Mouse (Mus musculus): ENCODE measurements at regions not wholly inside any gene's neighbourhood (a gene's known extent, or its start where the extent isn't known, plus 50 kb on each side); places are given as distances from the start of the nearest gene placed in this dataset.

GRCm38 (mm10) chr4:31827266-31827665 lies 136.6 kb upstream of the Map3k7 start:
- 76% methylated on average over 7 of the region's 7 CpGs for WGBS
- Histone ChIP-seq H3K4me1 (ENCODE audit: control insufficient read depth, insufficient read depth, low read length) (peaks cover 17% of the 10 kb centered on the region), H3K9me3 (ENCODE audit: control insufficient read depth, low read length) (no peaks in the 10 kb centered on the region), H3K36me3 (ENCODE audit: control insufficient read depth, insufficient read depth, low read length) (no peaks in the 10 kb centered on the region), H3K4me3 (replicated peaks; ENCODE audit: low read depth, low read length) (no peak overlapping the region), H3K27me3 (ENCODE audit: control insufficient read depth, insufficient read depth, low read length) (no peaks in the 10 kb centered on the region), H3K9ac (replicated peaks; ENCODE audit: low read length) (no peak overlapping the region), H3K4me2 (ENCODE audit: low read length) (no peak overlapping the region), H3K27ac (replicated peaks; ENCODE audit: low read depth, low read length) (no peak overlapping the region)
- ATAC-seq (ENCODE audit: low FRiP score, low TSS enrichment) (no peak), DNase-seq (no peak)

GRCm38 (mm10) chr4:31830241-31830640 lies 133.7 kb upstream of the Map3k7 start:
- Histone ChIP-seq H3K4me3 (replicated peaks; ENCODE audit: low read depth, low read length) (no peak overlapping the region), H3K9ac (replicated peaks; ENCODE audit: low read length) (no peak overlapping the region), H3K9me3 (ENCODE audit: control insufficient read depth, low read length) (no peaks in the 10 kb centered on the region), H3K27ac (replicated peaks; ENCODE audit: low read depth, low read length) (no peak overlapping the region), H3K4me2 (ENCODE audit: low read length) (peak overlapping the region; percentile 28), H3K27me3 (ENCODE audit: control insufficient read depth, insufficient read depth, low read length) (no peaks in the 10 kb centered on the region), H3K36me3 (ENCODE audit: control insufficient read depth, insufficient read depth, low read length) (no peaks in the 10 kb centered on the region), H3K4me1 (ENCODE audit: control insufficient read depth, insufficient read depth, low read length) (peaks cover 20% of the 10 kb centered on the region; the same call in 1 of the 2 replicates)
- ATAC-seq (ENCODE audit: low FRiP score, low TSS enrichment) (no peak), DNase-seq (no peak)
- 3% methylated on average over 11 of the region's 11 CpGs for WGBS

GRCm38 (mm10) chr4:31831469-31831868 lies 132.4 kb upstream of the Map3k7 start:
- WGBS = 92% methylated on average over 2 of the region's 2 CpGs
- ATAC-seq (ENCODE audit: low FRiP score, low TSS enrichment) (no peak), DNase-seq (no peak)
- no peak overlapping the region for H3K4me3 ChIP-seq (replicated peaks; ENCODE audit: low read depth, low read length)
- H3K4me1 ChIP-seq (ENCODE audit: control insufficient read depth, insufficient read depth, low read length) = peaks cover 23% of the 10 kb centered on the region; the same call in 1 of the 2 replicates
- H3K9ac ChIP-seq (replicated peaks; ENCODE audit: low read length) = no peak overlapping the region
- H3K27ac ChIP-seq (replicated peaks; ENCODE audit: low read depth, low read length) = no peak overlapping the region
- no peaks in the 10 kb centered on the region for H3K36me3 ChIP-seq (ENCODE audit: control insufficient read depth, insufficient read depth, low read length)
- no peak overlapping the region for H3K4me2 ChIP-seq (ENCODE audit: low read length)
- no peaks in the 10 kb centered on the region for H3K27me3 ChIP-seq (ENCODE audit: control insufficient read depth, insufficient read depth, low read length)
- H3K9me3 ChIP-seq (ENCODE audit: control insufficient read depth, low read length) = no peaks in the 10 kb centered on the region

- no peaks in the 10 kb centered on the region for H3K27me3 ChIP-seq (ENCODE audit: control insufficient read depth, insufficient read depth, low read length)
- no peaks in the 10 kb centered on the region for H3K36me3 ChIP-seq (ENCODE audit: control insufficient read depth, insufficient read depth, low read length)
- no peaks in the 10 kb centered on the region for H3K9me3 ChIP-seq (ENCODE audit: control insufficient read depth, low read length)
- ATAC-seq (ENCODE audit: low FRiP score, low TSS enrichment) (no peak), DNase-seq (no peak)
- H3K9ac ChIP-seq (replicated peaks; ENCODE audit: low read length) = no peak overlapping the region
- no peak overlapping the region for H3K4me3 ChIP-seq (replicated peaks; ENCODE audit: low read depth, low read length)
- peaks cover 30% of the 10 kb centered on the region for H3K4me1 ChIP-seq (ENCODE audit: control insufficient read depth, insufficient read depth, low read length)
- no peak overlapping the region for H3K4me2 ChIP-seq (ENCODE audit: low read length)
- 41% methylated on average over 4 of the region's 4 CpGs for WGBS
- H3K27ac ChIP-seq (replicated peaks; ENCODE audit: low read depth, low read length) = no peak overlapping the region
These were observed 130.1 kb upstream of the Map3k7 start for GRCm38 (mm10) chr4:31833828-31834227.

- ATAC-seq (ENCODE audit: low FRiP score, low TSS enrichment) = no peak
- no peak overlapping the region for H3K27ac ChIP-seq (replicated peaks; ENCODE audit: low read depth, low read length)
- no peak overlapping the region for H3K4me2 ChIP-seq (ENCODE audit: low read length)
These were observed 128.8 kb upstream of the Map3k7 start for GRCm38 (mm10) chr4:31835051-31835450.

GRCm38 (mm10) chr4:31838592-31838991 lies 125.3 kb upstream of the Map3k7 start:
- H3K9me3 ChIP-seq (ENCODE audit: control insufficient read depth, low read length) = no peaks in the 10 kb centered on the region
- ATAC-seq (ENCODE audit: low FRiP score, low TSS enrichment) = 0 out of 2 replicates have a peak, but pooled peaks have one; percentile 40

More at GRCm38 (mm10) chr4:31835051-31835450, 128.8 kb upstream of the Map3k7 start:
- Histone ChIP-seq H3K4me3 (replicated peaks; ENCODE audit: low read depth, low read length) (no peak overlapping the region), H3K27me3 (ENCODE audit: control insufficient read depth, insufficient read depth, low read length) (no peaks in the 10 kb centered on the region), H3K36me3 (ENCODE audit: control insufficient read depth, insufficient read depth, low read length) (no peaks in the 10 kb centered on the region), H3K9me3 (ENCODE audit: control insufficient read depth, low read length) (no peaks in the 10 kb centered on the region), H3K9ac (replicated peaks; ENCODE audit: low read length) (no peak overlapping the region), H3K4me1 (ENCODE audit: control insufficient read depth, insufficient read depth, low read length) (peaks cover 27% of the 10 kb centered on the region)
- WGBS = 21% methylated on average over 5 of the region's 5 CpGs
- no peak for DNase-seq

GRCm38 (mm10) chr4:31849763-31850162 lies 114.1 kb upstream of the Map3k7 start:
- H3K9ac ChIP-seq (replicated peaks; ENCODE audit: low read length) = no peak overlapping the region
- DNase-seq = no peak
- no peak overlapping the region for H3K4me3 ChIP-seq (replicated peaks; ENCODE audit: low read depth, low read length)
- 0 out of 2 replicates have a peak, but pooled peaks cover 3% of the 10 kb centered on the region for H3K9me3 ChIP-seq (ENCODE audit: control insufficient read depth, low read length)
- 86% methylated on average over 6 of the region's 6 CpGs for WGBS
- no peaks in the 10 kb centered on the region for H3K27me3 ChIP-seq (ENCODE audit: control insufficient read depth, insufficient read depth, low read length)
- no peaks in the 10 kb centered on the region for H3K4me1 ChIP-seq (ENCODE audit: control insufficient read depth, insufficient read depth, low read length)
- ATAC-seq (ENCODE audit: low FRiP score, low TSS enrichment) = no peak
- no peaks in the 10 kb centered on the region for H3K36me3 ChIP-seq (ENCODE audit: control insufficient read depth, insufficient read depth, low read length)
- no peak overlapping the region for H3K27ac ChIP-seq (replicated peaks; ENCODE audit: low read depth, low read length)
- H3K4me2 ChIP-seq (ENCODE audit: low read length) = no peak overlapping the region

More at GRCm38 (mm10) chr4:31838592-31838991, 125.3 kb upstream of the Map3k7 start:
- Histone ChIP-seq H3K4me1 (ENCODE audit: control insufficient read depth, insufficient read depth, low read length) (peaks cover 20% of the 10 kb centered on the region), H3K4me2 (ENCODE audit: low read length) (no peak overlapping the region), H3K27me3 (ENCODE audit: control insufficient read depth, insufficient read depth, low read length) (no peaks in the 10 kb centered on the region), H3K4me3 (replicated peaks; ENCODE audit: low read depth, low read length) (no peak overlapping the region), H3K27ac (replicated peaks; ENCODE audit: low read depth, low read length) (0 out of 2 replicates have a peak overlapping the region, but pooled peaks have one; percentile 20), H3K9ac (replicated peaks; ENCODE audit: low read length) (no peak overlapping the region), H3K36me3 (ENCODE audit: control insufficient read depth, insufficient read depth, low read length) (no peaks in the 10 kb centered on the region)
- DNase-seq = no peak
- WGBS = 27% methylated on average over 5 of the region's 5 CpGs

GRCm38 (mm10) chr4:31851006-31851405 lies 112.9 kb upstream of the Map3k7 start:
- H3K9ac ChIP-seq (replicated peaks; ENCODE audit: low read length) = no peak overlapping the region
- H3K4me3 ChIP-seq (replicated peaks; ENCODE audit: low read depth, low read length) = no peak overlapping the region
- 61% methylated on average over 3 of the region's 3 CpGs for WGBS
- DNase-seq (no peak), ATAC-seq (ENCODE audit: low FRiP score, low TSS enrichment) (no peak)
- no peaks in the 10 kb centered on the region for H3K27me3 ChIP-seq (ENCODE audit: control insufficient read depth, insufficient read depth, low read length)
- H3K9me3 ChIP-seq (ENCODE audit: control insufficient read depth, low read length) = 0 out of 2 replicates have a peak, but pooled peaks cover 3% of the 10 kb centered on the region
- no peaks in the 10 kb centered on the region for H3K4me1 ChIP-seq (ENCODE audit: control insufficient read depth, insufficient read depth, low read length)
- H3K27ac ChIP-seq (replicated peaks; ENCODE audit: low read depth, low read length) = no peak overlapping the region
- H3K36me3 ChIP-seq (ENCODE audit: control insufficient read depth, insufficient read depth, low read length) = no peaks in the 10 kb centered on the region
- H3K4me2 ChIP-seq (ENCODE audit: low read length) = no peak overlapping the region

GRCm38 (mm10) chr4:31853851-31854250 lies 110.0 kb upstream of the Map3k7 start:
- H3K9me3 ChIP-seq (ENCODE audit: control insufficient read depth, low read length) = no peaks in the 10 kb centered on the region
- H3K4me2 ChIP-seq (ENCODE audit: low read length) = no peak overlapping the region
- no peak overlapping the region for H3K27ac ChIP-seq (replicated peaks; ENCODE audit: low read depth, low read length)
- H3K27me3 ChIP-seq (ENCODE audit: control insufficient read depth, insufficient read depth, low read length) = no peaks in the 10 kb centered on the region
- no peak overlapping the region for H3K9ac ChIP-seq (replicated peaks; ENCODE audit: low read length)
- H3K36me3 ChIP-seq (ENCODE audit: control insufficient read depth, insufficient read depth, low read length) = no peaks in the 10 kb centered on the region
- no peak overlapping the region for H3K4me3 ChIP-seq (replicated peaks; ENCODE audit: low read depth, low read length)
- 87% methylated on average over 6 of the region's 6 CpGs for WGBS
- H3K4me1 ChIP-seq (ENCODE audit: control insufficient read depth, insufficient read depth, low read length) = no peaks in the 10 kb centered on the region
- ATAC-seq (ENCODE audit: low FRiP score, low TSS enrichment) = no peak
- no peak for DNase-seq

All from midbrain, embryonic 14.5 days (tissue).